Mouse (Mus musculus) liver, embryonic 14.5 days (tissue): ENCODE measurements at regions not wholly inside any gene's neighbourhood (a gene's known extent, or its start where the extent isn't known, plus 50 kb on each side); places are given as distances from the start of the nearest gene placed in this dataset.

ENCODE experiments used
- CTCF ChIP-seq: IDR thresholded peaks from 2 replicates; pipeline ENCODE4 v1.5.1; 2016; ENCODE audit warnings: antibody characterized with exemption, low read depth, control low read depth
- EP300 ChIP-seq: IDR thresholded peaks from 2 replicates; pipeline ENCODE4 v1.6.1; 2016; ENCODE audit warnings: antibody characterized with exemption, low read depth

DNA sequence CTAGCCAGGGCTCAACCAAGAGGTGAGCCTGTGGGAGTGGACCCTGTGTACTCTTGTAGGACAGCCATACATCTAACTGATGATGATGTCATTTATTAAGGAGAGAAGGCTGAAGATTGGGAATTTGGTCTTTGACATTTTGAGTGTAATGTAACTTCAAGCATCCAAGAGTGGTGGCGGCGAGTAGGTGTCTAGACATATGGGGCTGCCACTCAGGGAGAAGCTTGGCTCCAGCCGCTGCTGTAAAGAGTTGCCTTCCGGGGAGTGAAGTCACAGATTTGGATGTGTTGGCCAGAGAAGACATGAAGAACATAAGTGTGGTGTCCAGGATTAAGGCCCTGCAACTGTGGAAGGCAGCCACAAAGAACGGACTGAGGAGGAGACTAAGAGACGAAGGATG is 436.3 kb upstream of the 3110018I06Rik start:
- TF ChIP-seq CTCF = no peak
- TF ChIP-seq EP300 = no peak
